Mouse (Mus musculus) liver, adult 2 months (tissue): ENCODE measurements around the gene Gm37240.

Experiments used
- CTCF ChIP-seq: fragments of 200-500 bp; IDR thresholded peaks from 2 replicates; pipeline ENCODE4 v1.5.1; 2011; ENCODE audit warnings: low read depth, low read length, control low read depth
- POLR2A ChIP-seq: fragments of 200-500 bp; IDR thresholded peaks from 2 replicates; pipeline ENCODE4 v1.6.1; 2011; ENCODE audit warnings: low read length, control low read depth; ENCODE audit not compliant: insufficient read depth; ENCODE audit errors: extremely low read depth

DNA sequence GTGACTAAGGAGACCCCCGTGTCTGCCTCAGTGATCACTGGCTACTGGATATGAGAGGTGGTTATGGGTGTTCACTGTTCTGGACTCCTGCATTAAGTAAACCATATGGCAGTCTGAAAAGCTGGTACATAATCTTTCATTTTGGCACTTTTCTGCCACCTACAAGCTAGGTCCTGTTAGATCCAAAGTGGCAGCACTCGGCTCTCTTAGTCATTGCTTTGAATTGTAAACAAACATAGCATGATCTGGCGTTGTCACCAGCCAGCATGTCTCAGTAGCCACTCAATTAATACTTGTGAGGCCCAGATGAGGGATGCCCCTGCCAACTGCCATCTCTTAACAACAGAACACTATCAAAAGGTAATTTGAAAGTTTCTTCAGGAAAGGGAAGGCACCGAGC lies 904.6 kb downstream of the Gm37240 start:
- TF ChIP-seq POLR2A (no peak), CTCF (no peak)
